Mouse (Mus musculus) cortical plate, adult 2 months (tissue): ENCODE results near the gene Bud23.

ENCODE experiments used
- CTCF ChIP-seq: fragments of 200-500 bp; IDR thresholded peaks from 2 replicates; pipeline ENCODE4 v1.5.1; 2011; ENCODE audit warnings: mild to moderate bottlenecking, control low read depth, low read length; ENCODE audit not compliant: insufficient read depth; ENCODE audit errors: extremely low read depth
- POLR2A ChIP-seq: fragments of 200-500 bp; IDR thresholded peaks from 2 replicates; pipeline ENCODE4 v1.6.1; 2011; ENCODE audit warnings: mild to moderate bottlenecking, low read length, control low read depth; ENCODE audit not compliant: insufficient read depth; ENCODE audit errors: extremely low read depth

- TF ChIP-seq CTCF (no peak), POLR2A (no peak)
These were observed 26.8 kb downstream of the Bud23 start for GRCm38 (mm10) chr5:135037946-135038345.
